Mouse (Mus musculus) MEL (cell line): Measurements from ENCODE around the gene Dcpp3. TPM values are rescaled to one million over a fixed set of nuclear protein-coding genes. Genes with fewer than 3 reads are reported as not detected.

ENCODE experiments used
- DNase-seq: peaks from one replicate; pipeline ENCODE4 v3.0.0; 2011; ENCODE audit warnings: low read depth, low spot score
- H3K27ac ChIP-seq: 2 replicates; pipeline ENCODE4 v1.5.1; 2012; ENCODE audit warnings: low read depth, mild to moderate bottlenecking, control low read depth, low read length, moderate library complexity; ENCODE audit not compliant: control insufficient read depth
- H3K27me3 ChIP-seq, 2 experiments: fragments of 150-350 bp in 1 of 2; sonication (generic) in 1 of 2; 2 replicates each; pipeline ENCODE4 v1.6.1; 2012; ENCODE audit warnings: low read length in 2 of 2, mild to moderate bottlenecking in 2 of 2, improper control_type of control experiment in 1 of 2, moderate library complexity in 1 of 2; ENCODE audit not compliant: insufficient read depth in 2 of 2, control insufficient read depth in 1 of 2
- H3K36me3 ChIP-seq, 2 experiments: 2 replicates each; pipeline ENCODE4 v1.6.1; 2012 to 2014; ENCODE audit warnings: low read length in 2 of 2, improper control_type of control experiment in 1 of 2, inconsistent platforms in 1 of 2, mild to moderate bottlenecking in 1 of 2; ENCODE audit not compliant: insufficient read depth in 2 of 2, control insufficient read depth in 1 of 2
- H3K4me1 ChIP-seq, 2 experiments: fragments of 150-350 bp in 1 of 2; sonication (generic) in 1 of 2; 2 replicates each; pipeline ENCODE4 v1.6.1; 2012; ENCODE audit warnings: low read length in 2 of 2, improper control_type of control experiment in 1 of 2, mild to moderate bottlenecking in 1 of 2; ENCODE audit not compliant: insufficient read depth in 2 of 2, control insufficient read depth in 1 of 2
- H3K4me3 ChIP-seq, 2 experiments: fragments of 150-350 bp in 1 of 2; sonication (generic) in 1 of 2; 2 replicates each; pipeline ENCODE4 v1.5.1; 2012; ENCODE audit warnings: low read depth in 2 of 2, low read length in 2 of 2, mild to moderate bottlenecking in 2 of 2, moderate library complexity in 2 of 2, control low read depth in 1 of 2, improper control_type of control experiment in 1 of 2; ENCODE audit not compliant: control insufficient read depth in 1 of 2, insufficient read depth in 1 of 2
- H3K79me2 ChIP-seq: 2 replicates; pipeline ENCODE4 v1.6.1; 2012; ENCODE audit warnings: mild to moderate bottlenecking, low read length, moderate library complexity; ENCODE audit not compliant: control insufficient read depth, poor library complexity, insufficient read depth
- H3K9ac ChIP-seq: 2 replicates; pipeline ENCODE4 v1.6.1; 2012; ENCODE audit warnings: low read depth, mild to moderate bottlenecking, control low read depth, low read length, moderate library complexity; ENCODE audit not compliant: control insufficient read depth, poor library complexity, severe bottlenecking
- H3K9me3 ChIP-seq: fragments of 150-350 bp; sonication (generic); replicated peaks from 2 replicates; pipeline ENCODE4 v1.6.1; 2012; ENCODE audit warnings: mild to moderate bottlenecking, low read length, improper control_type of control experiment, moderate library complexity; ENCODE audit not compliant: insufficient read depth
- BHLHE40 ChIP-seq: IDR thresholded peaks from 2 replicates; pipeline ENCODE4 v1.6.1; 2012; ENCODE audit warnings: low read depth, mild to moderate bottlenecking, inconsistent platforms, low read length, improper control_type of control experiment, borderline replicate concordance
- CHD1 ChIP-seq: IDR thresholded peaks from 2 replicates; pipeline ENCODE4 v1.6.1; 2012; ENCODE audit warnings: low read depth, mild to moderate bottlenecking, inconsistent platforms, low read length, improper control_type of control experiment
- CHD2 ChIP-seq: IDR thresholded peaks from 2 replicates; pipeline ENCODE4 v1.6.1; 2011; ENCODE audit warnings: low read length, improper control_type of control experiment
- E2F4 ChIP-seq: IDR thresholded peaks from 2 replicates; pipeline ENCODE4 v1.6.1; 2011; ENCODE audit warnings: low read depth, low read length, improper control_type of control experiment, borderline replicate concordance
- ELF1 ChIP-seq: IDR thresholded peaks from 2 replicates; pipeline ENCODE4 v1.6.1; 2014; ENCODE audit warnings: low read depth, mild to moderate bottlenecking, inconsistent platforms, low read length, improper control_type of control experiment, moderate library complexity
- EP300 ChIP-seq, 2 experiments: IDR thresholded peaks; 2 replicates each; pipeline ENCODE4 v1.6.1; 2011; ENCODE audit warnings: improper control_type of control experiment in 2 of 2, low read length in 2 of 2, low read depth in 1 of 2, mild to moderate bottlenecking in 1 of 2
- ETS1 ChIP-seq: IDR thresholded peaks from 2 replicates; pipeline ENCODE4 v1.6.1; 2012; ENCODE audit warnings: low read depth, mild to moderate bottlenecking, inconsistent platforms, low read length, improper control_type of control experiment, moderate library complexity
- GABPA ChIP-seq: IDR thresholded peaks from 2 replicates; pipeline ENCODE4 v1.6.1; 2012; ENCODE audit warnings: low read depth, mild to moderate bottlenecking, inconsistent platforms, low read length, improper control_type of control experiment, moderate library complexity
- GATA1 ChIP-seq: IDR thresholded peaks from 2 replicates; pipeline ENCODE4 v1.6.1; 2011; ENCODE audit warnings: low read depth, low read length, improper control_type of control experiment
- HCFC1 ChIP-seq: IDR thresholded peaks from 2 replicates; pipeline ENCODE4 v1.6.1; 2012; ENCODE audit warnings: low read depth, mild to moderate bottlenecking, inconsistent platforms, low read length, improper control_type of control experiment, moderate library complexity
- JUND ChIP-seq: IDR thresholded peaks from 2 replicates; pipeline ENCODE4 v1.6.1; 2011; ENCODE audit warnings: low read depth, mild to moderate bottlenecking, improper control_type of control experiment, low read length
- KAT2A ChIP-seq: conservative IDR thresholded peaks from 2 replicates; pipeline ENCODE4 v1.6.1; 2012; ENCODE audit warnings: low read depth, low read length, improper control_type of control experiment, inconsistent platforms
- MAFK ChIP-seq: IDR thresholded peaks from 2 replicates; pipeline ENCODE4 v1.6.1; 2011; ENCODE audit warnings: low read depth, mild to moderate bottlenecking, low read length, improper control_type of control experiment, borderline replicate concordance
- MAX ChIP-seq: IDR thresholded peaks from 2 replicates; pipeline ENCODE4 v1.6.1; 2011; ENCODE audit warnings: low read length, improper control_type of control experiment
- MAZ ChIP-seq: IDR thresholded peaks from 2 replicates; pipeline ENCODE4 v1.6.1; 2012; ENCODE audit warnings: low read depth, mild to moderate bottlenecking, inconsistent platforms, low read length, improper control_type of control experiment
- MEF2A ChIP-seq: IDR thresholded peaks from 2 replicates; pipeline ENCODE4 v1.6.1; 2014; ENCODE audit warnings: low read depth, mild to moderate bottlenecking, inconsistent platforms, low read length, improper control_type of control experiment; ENCODE audit not compliant: poor library complexity, insufficient replicate concordance, severe bottlenecking; ENCODE audit errors: extremely low read depth
- MYB ChIP-seq: IDR thresholded peaks from 2 replicates; pipeline ENCODE4 v1.6.1; 2011; ENCODE audit warnings: mild to moderate bottlenecking, low read depth, low read length, improper control_type of control experiment
- MYC ChIP-seq: IDR thresholded peaks from 2 replicates; pipeline ENCODE4 v1.6.1; 2011; ENCODE audit warnings: low read depth, mild to moderate bottlenecking, low read length, improper control_type of control experiment, moderate library complexity
- NELFE ChIP-seq: IDR thresholded peaks from 2 replicates; pipeline ENCODE4 v1.6.1; 2011; ENCODE audit warnings: low read depth, low read length, improper control_type of control experiment
- NRF1 ChIP-seq: IDR thresholded peaks from 2 replicates; pipeline ENCODE4 v1.6.1; 2014; ENCODE audit warnings: low read depth, mild to moderate bottlenecking, inconsistent platforms, low read length, improper control_type of control experiment, moderate library complexity; ENCODE audit not compliant: poor library complexity, insufficient read depth, severe bottlenecking
- POLR2A ChIP-seq, 2 experiments: IDR thresholded peaks; 2 replicates each; pipeline ENCODE4 v1.6.1; 2011 to 2012; ENCODE audit warnings: low read length in 2 of 2, mild to moderate bottlenecking in 2 of 2, control low read depth in 1 of 2, improper control_type of control experiment in 1 of 2, low read depth in 1 of 2, moderate library complexity in 1 of 2; ENCODE audit not compliant: control insufficient read depth in 1 of 2, insufficient read depth in 1 of 2, poor library complexity in 1 of 2
- POLR2AphosphoS2 ChIP-seq: IDR thresholded peaks from 2 replicates; pipeline ENCODE4 v1.6.1; 2011; ENCODE audit warnings: low read length, improper control_type of control experiment
- POLR2AphosphoS5 ChIP-seq: IDR thresholded peaks from 2 replicates; pipeline ENCODE4 v1.6.1; 2012; ENCODE audit warnings: low read depth, borderline replicate concordance, mild to moderate bottlenecking, inconsistent platforms, low read length, moderate library complexity, mixed read lengths
- RAD21 ChIP-seq: IDR thresholded peaks from 2 replicates; pipeline ENCODE4 v1.6.1; 2011; ENCODE audit warnings: mild to moderate bottlenecking, low read depth, low read length, improper control_type of control experiment
- RCOR1 ChIP-seq: IDR thresholded peaks from 2 replicates; pipeline ENCODE4 v1.6.1; 2012; ENCODE audit warnings: low read depth, mild to moderate bottlenecking, inconsistent platforms, low read length, improper control_type of control experiment
- SIN3A ChIP-seq: IDR thresholded peaks from 2 replicates; pipeline ENCODE4 v1.6.1; 2012; ENCODE audit warnings: low read length, improper control_type of control experiment, inconsistent platforms
- SMC3 ChIP-seq: IDR thresholded peaks from 2 replicates; pipeline ENCODE4 v1.6.1; 2011; ENCODE audit warnings: low read depth, low read length, improper control_type of control experiment
- TAL1 ChIP-seq: IDR thresholded peaks from 2 replicates; pipeline ENCODE4 v1.6.1; 2012; ENCODE audit warnings: mild to moderate bottlenecking, inconsistent platforms, low read length, moderate library complexity, mixed read lengths
- TBP ChIP-seq: IDR thresholded peaks from 2 replicates; pipeline ENCODE4 v1.8.0; 2011; ENCODE audit warnings: low read depth, low read length, improper control_type of control experiment
- TCF12 ChIP-seq: IDR thresholded peaks from 2 replicates; pipeline ENCODE4 v1.6.1; 2014; ENCODE audit warnings: low read depth, mild to moderate bottlenecking, inconsistent platforms, low read length, improper control_type of control experiment, moderate library complexity
- UBTF ChIP-seq: IDR thresholded peaks from 2 replicates; pipeline ENCODE4 v1.6.1; 2012; ENCODE audit warnings: low read depth, mild to moderate bottlenecking, inconsistent platforms, low read length, improper control_type of control experiment, moderate library complexity, borderline replicate concordance; ENCODE audit not compliant: insufficient read depth
- USF1 ChIP-seq: IDR thresholded peaks from 2 replicates; pipeline ENCODE4 v1.6.1; 2014; ENCODE audit warnings: low read depth, mild to moderate bottlenecking, inconsistent platforms, low read length, improper control_type of control experiment, moderate library complexity
- USF2 ChIP-seq, 2 experiments: IDR thresholded peaks; 2 replicates each; pipeline ENCODE4 v1.6.1; 2011 to 2012; ENCODE audit warnings: improper control_type of control experiment in 2 of 2, low read length in 2 of 2, borderline replicate concordance in 1 of 2, inconsistent platforms in 1 of 2, low read depth in 1 of 2, mild to moderate bottlenecking in 1 of 2; ENCODE audit not compliant: insufficient read depth in 1 of 2
- ZC3H11A ChIP-seq: IDR thresholded peaks from 2 replicates; pipeline ENCODE4 v1.6.1; 2012; ENCODE audit warnings: low read depth, mild to moderate bottlenecking, inconsistent platforms, low read length, improper control_type of control experiment
- ZKSCAN1 ChIP-seq: IDR thresholded peaks from 2 replicates; pipeline ENCODE4 v1.6.1; 2012; ENCODE audit warnings: low read depth, mild to moderate bottlenecking, inconsistent platforms, low read length, improper control_type of control experiment, moderate library complexity
- ZMIZ1 ChIP-seq: IDR thresholded peaks from 2 replicates; pipeline ENCODE4 v1.6.1; 2012; ENCODE audit warnings: low read depth, mild to moderate bottlenecking, inconsistent platforms, low read length, improper control_type of control experiment, moderate library complexity
- ZNF384 ChIP-seq: IDR thresholded peaks from 2 replicates; pipeline ENCODE4 v1.6.1; 2012; ENCODE audit warnings: low read depth, mild to moderate bottlenecking, inconsistent platforms, low read length, improper control_type of control experiment
- polyA plus RNA-seq, 2 experiments: library from polyadenylated mRNA; stranded (reverse) in 1 of 2; unstranded in 1 of 2; fragments of >175 nt in 1 of 2; fragments of >200 nt in 1 of 2; gene quantifications; 2 replicates each; pipeline versions ENCODE4 v1.2.1 to v1.2.4; 2012; ENCODE audit warnings: low replicate concordance in 2 of 2, low read depth in 1 of 2; ENCODE audit not compliant: insufficient read length in 2 of 2, insufficient read depth in 1 of 2, missing spikeins in 1 of 2
- total RNA-seq: library from RNA; depleted of rRNA; stranded (reverse); fragments of 300-350 nt; gene quantifications from 2 replicates; pipeline ENCODE4 v1.2.3, GENCODE M21; 2012

Dcpp3 gene
- total and polyA plus RNA-seq, 3 experiments, result not detected

DNA sequence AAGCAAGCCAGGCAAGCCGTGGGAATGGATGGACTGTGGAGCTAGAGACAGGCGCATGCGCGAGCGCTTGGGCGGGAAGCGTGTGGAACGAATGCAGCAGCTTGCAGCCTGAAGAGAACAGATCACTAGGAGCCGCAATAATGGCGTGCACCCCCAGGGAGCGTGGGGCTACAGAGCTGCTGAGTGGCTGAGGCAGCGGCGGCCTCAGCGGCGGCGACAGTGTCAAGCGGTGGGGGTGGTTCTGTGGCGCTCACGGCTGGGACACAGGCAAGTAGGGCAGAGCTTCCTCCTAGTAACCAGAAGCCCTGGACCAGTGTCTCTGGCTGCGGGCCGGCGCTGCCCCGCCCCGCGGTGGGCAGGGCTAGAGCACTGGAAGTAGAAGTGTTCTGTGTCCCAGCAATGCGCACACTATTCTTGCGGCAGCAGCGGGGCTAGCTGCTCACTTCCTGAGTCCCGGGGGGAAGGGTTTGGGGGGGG is 7.3 kb downstream of the Dcpp3 start:
- H3K9ac ChIP-seq, result peak overlapping the region; percentile 74
- peak; percentile 96 for DNase-seq
- H3K36me3 ChIP-seq, result peaks cover 0 to 2% of the 10 kb centered on the region in 2 experiments; a peak in 1 of 4 replicates
- H3K27ac ChIP-seq, result peak overlapping the region; percentile 83
- no peaks in the 10 kb centered on the region; the same call in 1 of the 2 replicates for H3K79me2 ChIP-seq
- no peaks in the 10 kb centered on the region for H3K9me3 ChIP-seq
- peaks cover 0 to 2% of the 10 kb centered on the region in 2 experiments; a peak in 2 of 4 replicates for H3K27me3 ChIP-seq
- H3K4me1 ChIP-seq, result peaks cover 2 to 6% of the 10 kb centered on the region in 2 experiments
- peak overlapping the region; percentile 70 to 97 for H3K4me3 ChIP-seq
- TF ChIP-seq TAL1 (no peak), EP300 (IDR thresholded peaks at IDR 0.05; ENCODE audit: low read depth in 1 of 2, low read length in 2 of 2) (no peak; a peak in 1 of 4 replicates), CHD2 (no peak), SIN3A (peak; percentile 42), MYB (no peak), BHLHE40 (no peak), POLR2AphosphoS5 (no peak), TCF12 (no peak), MYC (no peak), ZKSCAN1 (no peak), MAFK (no peak), USF1 (no peak), E2F4 (peak; percentile 93; the same call in 1 of the 2 replicates), GATA1 (no peak), TBP (peak; percentile 66), POLR2AphosphoS2 (peak; percentile 63; the same call in 1 of the 2 replicates), GABPA (no peak), MAZ (peak; percentile 72; the same call in 1 of the 2 replicates), NRF1 (peak; percentile 92), RAD21 (no peak), SMC3 (no peak), HCFC1 (peak; percentile 35; the same call in 1 of the 2 replicates), POLR2A (IDR thresholded peaks at IDR 0.05; ENCODE audit: control insufficient read depth in 1 of 2, insufficient read depth in 1 of 2, low read depth in 1 of 2, low read length in 2 of 2, poor library complexity in 1 of 2) (peak in 1 of 2 experiments; percentile 76; a peak in 2 of 4 replicates), UBTF (no peak), RCOR1 (no peak), JUND (no peak), CHD1 (no peak), NELFE (peak; percentile 33; the same call in 1 of the 2 replicates), ZC3H11A (no peak), ELF1 (peak; percentile 46; the same call in 1 of the 2 replicates), ETS1 (no peak), MEF2A (no peak), ZNF384 (no peak), MAX (peak; percentile 87), ZMIZ1 (peak; percentile 83), USF2 (IDR thresholded peaks at IDR 0.05; ENCODE audit: borderline replicate concordance in 1 of 2, insufficient read depth in 1 of 2, low read depth in 1 of 2, low read length in 2 of 2) (no peak), KAT2A (no peak; the same call in 1 of the 2 replicates)
